Mouse (Mus musculus): ENCODE measurements around the gene Slc6a11. TPM values are rescaled to one million over a fixed set of nuclear protein-coding genes. Genes with fewer than 3 reads are reported as not detected.

The Slc6a11 gene
- polyA plus RNA-seq, 1 experiment from 2014 or later, result 0.17 TPM

- Histone ChIP-seq H3K27me3 (no peaks in the 10 kb centered on the region), H3K9ac (no peak overlapping the region), H3K27ac (no peak overlapping the region), H3K4me2 (no peak overlapping the region), H3K36me3 (no peaks in the 10 kb centered on the region), H3K9me3 (replicated peaks) (no peaks in the 10 kb centered on the region), H3K4me3 (replicated peaks) (no peak overlapping the region), H3K4me1 (no peaks in the 10 kb centered on the region)
- WGBS, result 49% methylated on average over 4 of the region's 4 CpGs
- ATAC-seq (replicated peaks; ENCODE audit: low FRiP score), result no peak
Observed at GRCm38 (mm10) chr6:114187121-114187520, 56.1 kb downstream of the Slc6a11 start.

GRCm38 (mm10) chr6:114188869-114189268 lies 57.8 kb downstream of the Slc6a11 start:
- 80% methylated on average over 8 of the region's 8 CpGs for WGBS

GRCm38 (mm10) chr6:114195998-114196397 lies 65.0 kb downstream of the Slc6a11 start:
- no peaks in the 10 kb centered on the region for H3K4me1 ChIP-seq
- no peaks in the 10 kb centered on the region for H3K9me3 ChIP-seq (replicated peaks)
- ATAC-seq (replicated peaks; ENCODE audit: low FRiP score), result no peak
- no peak overlapping the region for H3K4me2 ChIP-seq
- H3K4me3 ChIP-seq (replicated peaks), result no peak overlapping the region
- no peak overlapping the region for H3K27ac ChIP-seq
- H3K36me3 ChIP-seq, result no peaks in the 10 kb centered on the region
- H3K9ac ChIP-seq, result no peak overlapping the region
- H3K27me3 ChIP-seq, result no peaks in the 10 kb centered on the region

More at GRCm38 (mm10) chr6:114188869-114189268, 57.8 kb downstream of the Slc6a11 start:
- no peak overlapping the region for H3K4me3 ChIP-seq (replicated peaks)
- H3K9me3 ChIP-seq (replicated peaks), result no peaks in the 10 kb centered on the region
- no peaks in the 10 kb centered on the region for H3K36me3 ChIP-seq
- ATAC-seq (replicated peaks; ENCODE audit: low FRiP score), result no peak
- no peak overlapping the region for H3K9ac ChIP-seq
- no peaks in the 10 kb centered on the region for H3K27me3 ChIP-seq
- H3K4me1 ChIP-seq, result no peaks in the 10 kb centered on the region
- no peak overlapping the region for H3K27ac ChIP-seq
- H3K4me2 ChIP-seq, result no peak overlapping the region

- Histone ChIP-seq H3K9ac (no peak overlapping the region), H3K4me1 (no peaks in the 10 kb centered on the region), H3K36me3 (no peaks in the 10 kb centered on the region), H3K9me3 (replicated peaks) (no peaks in the 10 kb centered on the region), H3K4me2 (no peak overlapping the region), H3K27me3 (no peaks in the 10 kb centered on the region), H3K27ac (no peak overlapping the region), H3K4me3 (replicated peaks) (no peak overlapping the region)
- ATAC-seq (replicated peaks; ENCODE audit: low FRiP score), result no peak
- WGBS, result 65% methylated on average over 9 of the region's 9 CpGs
Observed at GRCm38 (mm10) chr6:114199200-114199845, 68.3 kb downstream of the Slc6a11 start.

- no peaks in the 10 kb centered on the region for H3K4me1 ChIP-seq
- H3K27ac ChIP-seq, result no peak overlapping the region
- 87% methylated on average over 3 of the region's 3 CpGs for WGBS
- no peak overlapping the region for H3K9ac ChIP-seq
- no peaks in the 10 kb centered on the region for H3K9me3 ChIP-seq (replicated peaks)
- H3K4me2 ChIP-seq, result no peak overlapping the region
- no peak for ATAC-seq (replicated peaks; ENCODE audit: low FRiP score)
- H3K4me3 ChIP-seq (replicated peaks), result no peak overlapping the region
- H3K27me3 ChIP-seq, result no peaks in the 10 kb centered on the region
- no peaks in the 10 kb centered on the region for H3K36me3 ChIP-seq
Observed at GRCm38 (mm10) chr6:114204557-114204956, 73.5 kb downstream of the Slc6a11 start.

GRCm38 (mm10) chr6:114208296-114208695 lies 77.3 kb downstream of the Slc6a11 start:
- no peak overlapping the region for H3K27ac ChIP-seq
- no peak overlapping the region for H3K9ac ChIP-seq
- H3K4me1 ChIP-seq, result no peaks in the 10 kb centered on the region
- no peaks in the 10 kb centered on the region for H3K9me3 ChIP-seq (replicated peaks)
- 91% methylated on average over 2 of the region's 2 CpGs for WGBS
- ATAC-seq (replicated peaks; ENCODE audit: low FRiP score), result no peak
- H3K36me3 ChIP-seq, result no peaks in the 10 kb centered on the region
- H3K27me3 ChIP-seq, result no peaks in the 10 kb centered on the region
- no peak overlapping the region for H3K4me3 ChIP-seq (replicated peaks)
- no peak overlapping the region for H3K4me2 ChIP-seq

- Histone ChIP-seq H3K9ac (no peak overlapping the region), H3K4me2 (no peak overlapping the region), H3K4me1 (no peaks in the 10 kb centered on the region), H3K27me3 (peaks cover 5% of the 10 kb centered on the region; the same call in 1 of the 2 replicates), H3K4me3 (replicated peaks) (no peak overlapping the region), H3K27ac (no peak overlapping the region), H3K36me3 (no peaks in the 10 kb centered on the region), H3K9me3 (replicated peaks) (no peaks in the 10 kb centered on the region)
- 75% methylated on average over 4 of the region's 4 CpGs for WGBS
- no peak for ATAC-seq (replicated peaks; ENCODE audit: low FRiP score)
Observed at GRCm38 (mm10) chr6:114214393-114214792, 83.4 kb downstream of the Slc6a11 start.

- Histone ChIP-seq H3K9ac (no peak overlapping the region), H3K4me2 (no peak overlapping the region), H3K27ac (no peak overlapping the region), H3K36me3 (no peaks in the 10 kb centered on the region), H3K4me1 (no peaks in the 10 kb centered on the region), H3K27me3 (peaks cover 5% of the 10 kb centered on the region; the same call in 1 of the 2 replicates), H3K9me3 (replicated peaks) (no peaks in the 10 kb centered on the region), H3K4me3 (replicated peaks) (no peak overlapping the region)
- no peak for ATAC-seq (replicated peaks; ENCODE audit: low FRiP score)
- 48% methylated on average over 13 of the region's 13 CpGs for WGBS
Observed at GRCm38 (mm10) chr6:114216741-114217414, 85.8 kb downstream of the Slc6a11 start.

- Histone ChIP-seq H3K4me1 (no peaks in the 10 kb centered on the region), H3K27me3 (no peaks in the 10 kb centered on the region), H3K27ac (no peak overlapping the region), H3K9ac (no peak overlapping the region), H3K4me3 (replicated peaks) (no peak overlapping the region), H3K36me3 (no peaks in the 10 kb centered on the region), H3K9me3 (replicated peaks) (no peaks in the 10 kb centered on the region), H3K4me2 (no peak overlapping the region)
- no peak for ATAC-seq (replicated peaks; ENCODE audit: low FRiP score)
- WGBS, result 17% methylated on average over 4 of the region's 4 CpGs
Observed at GRCm38 (mm10) chr6:114224399-114224798, 93.4 kb downstream of the Slc6a11 start.

- H3K27me3 ChIP-seq, result no peaks in the 10 kb centered on the region
- no peak overlapping the region for H3K27ac ChIP-seq
- no peaks in the 10 kb centered on the region for H3K9me3 ChIP-seq (replicated peaks)
- no peak for ATAC-seq (replicated peaks; ENCODE audit: low FRiP score)
- H3K4me2 ChIP-seq, result no peak overlapping the region
- no peak overlapping the region for H3K4me3 ChIP-seq (replicated peaks)
- H3K36me3 ChIP-seq, result no peaks in the 10 kb centered on the region
- no peak overlapping the region for H3K9ac ChIP-seq
- no peaks in the 10 kb centered on the region for H3K4me1 ChIP-seq
- 5% methylated on average over 2 of the region's 2 CpGs for WGBS
Observed at GRCm38 (mm10) chr6:114227378-114227777, 96.3 kb downstream of the Slc6a11 start.

GRCm38 (mm10) chr6:114228196-114228595 lies 97.2 kb downstream of the Slc6a11 start:
- Histone ChIP-seq H3K4me3 (replicated peaks) (no peak overlapping the region), H3K9me3 (replicated peaks) (no peaks in the 10 kb centered on the region), H3K27ac (no peak overlapping the region), H3K4me1 (no peaks in the 10 kb centered on the region), H3K27me3 (no peaks in the 10 kb centered on the region), H3K4me2 (no peak overlapping the region), H3K36me3 (no peaks in the 10 kb centered on the region), H3K9ac (no peak overlapping the region)
- 68% methylated on average over 3 of the region's 3 CpGs for WGBS
- no peak for ATAC-seq (replicated peaks; ENCODE audit: low FRiP score)

GRCm38 (mm10) chr6:114238892-114239644 lies 108.0 kb downstream of the Slc6a11 start:
- peaks cover 4% of the 10 kb centered on the region; the same call in 1 of the 2 replicates for H3K27me3 ChIP-seq
- H3K36me3 ChIP-seq, result no peaks in the 10 kb centered on the region
- no peak for ATAC-seq (replicated peaks; ENCODE audit: low FRiP score)
- no peak overlapping the region for H3K9ac ChIP-seq
- H3K9me3 ChIP-seq (replicated peaks), result no peaks in the 10 kb centered on the region
- no peak overlapping the region for H3K4me2 ChIP-seq
- WGBS, result 22% methylated on average over 6 of the region's 6 CpGs
- no peak overlapping the region for H3K4me3 ChIP-seq (replicated peaks)
- no peaks in the 10 kb centered on the region for H3K4me1 ChIP-seq
- no peak overlapping the region for H3K27ac ChIP-seq

Measured in kidney, embryonic 15.5 days (tissue).